Mouse (Mus musculus) C2C12 (cell line): ENCODE results near the gene Rab31. TPM values are rescaled to one million over a fixed set of nuclear protein-coding genes. Genes with fewer than 3 reads are reported as not detected.

Experiments used
- H3K27me3 ChIP-seq: one replicate; pipeline ENCODE4 v1.6.1; 2011; ENCODE audit not compliant: control insufficient read depth, insufficient read depth, insufficient read length
- H3K36me3 ChIP-seq: one replicate; pipeline ENCODE4 v1.6.1; 2011; ENCODE audit not compliant: control insufficient read depth, insufficient read depth
- H3K4me3 ChIP-seq: one replicate; pipeline ENCODE4 v1.5.1; 2011; ENCODE audit warnings: mild to moderate bottlenecking, control low read depth; ENCODE audit not compliant: poor library complexity, insufficient read depth, severe bottlenecking
- H3K79me2 ChIP-seq: one replicate; pipeline ENCODE4 v1.6.1; 2011; ENCODE audit not compliant: control insufficient read depth, insufficient read depth
- H3K79me3 ChIP-seq: one replicate; pipeline ENCODE4 v1.6.1; 2011; ENCODE audit warnings: low read depth, control low read depth
- H3ac ChIP-seq: one replicate; pipeline ENCODE3; 2011; ENCODE audit warnings: low read depth; ENCODE audit not compliant: control insufficient read depth, insufficient read length
- CEBPB ChIP-seq: IDR thresholded peaks from one replicate; pipeline ENCODE4 v1.6.1; 2011; ENCODE audit warnings: low read depth, mild to moderate bottlenecking, control low read depth, moderate library complexity
- CTCF ChIP-seq: IDR thresholded peaks from one replicate; pipeline ENCODE4 v1.5.1; 2011; ENCODE audit not compliant: control insufficient read depth, insufficient read depth, insufficient read length
- FOSL1 ChIP-seq: IDR thresholded peaks from one replicate; pipeline ENCODE4 v1.8.0; 2011; ENCODE audit warnings: mild to moderate bottlenecking, low read length; ENCODE audit not compliant: poor library complexity, insufficient read depth, severe bottlenecking
- MAX ChIP-seq: IDR thresholded peaks from one replicate; pipeline ENCODE4 v1.6.1; 2011; ENCODE audit warnings: mild to moderate bottlenecking, control low read depth
- MYOD1 ChIP-seq: IDR thresholded peaks from one replicate; pipeline ENCODE4 v1.6.1; 2011; ENCODE audit warnings: low read depth; ENCODE audit not compliant: control insufficient read depth, insufficient read length
- MYOG ChIP-seq: IDR thresholded peaks from one replicate; pipeline ENCODE4 v1.6.1; 2011; ENCODE audit not compliant: control insufficient read depth, insufficient read length; ENCODE audit errors: extremely low read depth
- USF1 ChIP-seq: IDR thresholded peaks from one replicate; pipeline ENCODE4 v1.6.1; 2011; ENCODE audit warnings: low read depth, mild to moderate bottlenecking, control low read depth, moderate library complexity
- polyA plus RNA-seq: library from polyadenylated mRNA; unstranded; fragments of >200 nt; fragmentation: generic; extraction: Trizol; gene quantifications from one replicate; pipeline ENCODE4 v1.2.1, GENCODE M21; 2012; ENCODE audit warnings: missing spikeins

Rab31 gene
- polyA plus RNA-seq, 1 experiment = 144 TPM

GRCm38 (mm10) chr17:65649175-65649493, 123.4 kb downstream of the Rab31 start:
- Histone ChIP-seq H3K79me2 (no peaks in the 10 kb centered on the region), H3K79me3 (no peaks in the 10 kb centered on the region), H3K36me3 (peaks cover 41% of the 10 kb centered on the region), H3K27me3 (no peaks in the 10 kb centered on the region), H3K4me3 (no peak overlapping the region), H3ac (no peak overlapping the region)
- TF ChIP-seq MYOG = no peak
- no peak for TF ChIP-seq CTCF
- no peak for TF ChIP-seq CEBPB
- no peak for TF ChIP-seq FOSL1
- TF ChIP-seq MYOD1 = no peak
- TF ChIP-seq MAX = no peak
- TF ChIP-seq USF1 = no peak

DNA sequence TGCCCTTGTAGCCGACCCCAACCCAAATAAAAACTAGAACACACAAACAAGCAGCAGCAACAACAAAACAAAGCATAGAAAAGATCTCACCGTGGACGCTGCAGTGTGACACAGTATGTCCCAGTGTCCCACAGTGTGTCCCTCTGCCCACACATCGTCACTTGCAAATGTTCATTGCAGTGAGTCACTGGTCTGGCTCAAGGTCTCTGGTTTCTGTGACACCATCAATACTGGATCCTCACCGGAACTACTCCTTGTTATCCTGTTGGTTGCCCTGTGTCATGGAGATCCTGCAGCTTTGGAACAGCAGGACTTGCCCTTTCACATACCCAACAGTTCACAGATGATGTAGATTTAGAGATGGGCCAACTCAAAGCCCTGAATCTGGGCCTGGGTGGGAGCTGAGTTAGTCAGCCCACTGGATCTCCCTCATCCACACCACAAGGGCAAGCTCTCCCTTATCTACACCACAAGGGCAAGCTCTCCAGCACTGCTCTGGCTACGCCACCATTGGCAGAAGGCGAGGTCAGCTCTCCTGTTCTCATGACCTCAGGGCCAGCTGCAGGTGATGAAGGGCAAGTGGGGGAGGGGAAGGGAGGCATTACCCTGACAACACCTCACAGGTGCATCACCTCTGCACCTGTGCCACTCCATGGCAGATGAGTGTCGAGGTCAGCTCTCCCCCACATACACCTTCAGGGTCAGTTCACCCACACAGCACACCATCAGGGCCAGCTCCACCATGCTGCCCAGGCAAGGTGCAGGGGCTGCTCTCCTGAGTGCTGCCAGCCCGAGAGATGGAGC, 124.0 kb downstream of the Rab31 start:
- TF ChIP-seq USF1 = no peak
- no peak for TF ChIP-seq MYOG
- TF ChIP-seq MAX = no peak
- TF ChIP-seq CEBPB = no peak
- no peak for TF ChIP-seq CTCF
- Histone ChIP-seq H3K79me2 (no peaks in the 10 kb centered on the region), H3ac (no peak overlapping the region), H3K36me3 (peaks cover 36% of the 10 kb centered on the region), H3K27me3 (no peaks in the 10 kb centered on the region), H3K79me3 (no peaks in the 10 kb centered on the region), H3K4me3 (no peak overlapping the region)

DNA sequence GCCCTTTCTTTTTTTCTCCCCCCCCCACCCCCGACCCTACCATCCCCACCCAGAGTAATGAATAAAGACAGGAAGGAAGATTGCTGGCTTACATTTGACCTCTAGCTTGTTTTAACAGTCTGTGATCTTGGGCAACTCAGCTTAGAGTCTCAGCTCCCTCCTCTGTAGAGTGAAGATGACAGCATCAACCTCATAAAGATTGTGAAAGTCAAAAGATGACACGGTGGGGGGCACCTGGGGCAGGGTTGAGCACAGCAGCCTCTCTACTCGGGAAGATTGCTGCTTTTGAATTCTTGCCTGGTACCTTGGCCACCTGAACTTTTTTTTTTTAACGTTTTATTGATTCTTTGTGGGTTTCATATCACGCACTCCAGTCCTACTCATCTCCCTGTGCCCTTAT, 124.6 kb downstream of the Rab31 start:
- Histone ChIP-seq H3ac (no peak overlapping the region), H3K4me3 (no peak overlapping the region), H3K79me3 (no peaks in the 10 kb centered on the region), H3K27me3 (no peaks in the 10 kb centered on the region), H3K36me3 (peaks cover 30% of the 10 kb centered on the region), H3K79me2 (no peaks in the 10 kb centered on the region)
- TF ChIP-seq FOSL1 (no peak), MYOD1 (no peak), CEBPB (no peak), CTCF (no peak), MYOG (no peak), MAX (no peak), USF1 (no peak)

- Histone ChIP-seq H3ac (no peak overlapping the region), H3K36me3 (peaks cover 23% of the 10 kb centered on the region), H3K4me3 (no peak overlapping the region), H3K27me3 (no peaks in the 10 kb centered on the region), H3K79me2 (no peaks in the 10 kb centered on the region), H3K79me3 (no peaks in the 10 kb centered on the region)
- TF ChIP-seq USF1 (no peak), CEBPB (no peak), MYOD1 (no peak), FOSL1 (no peak), CTCF (no peak), MAX (no peak), MYOG (no peak)
Measured at GRCm38 (mm10) chr17:65647226-65647625, 125.3 kb downstream of the Rab31 start.

DNA sequence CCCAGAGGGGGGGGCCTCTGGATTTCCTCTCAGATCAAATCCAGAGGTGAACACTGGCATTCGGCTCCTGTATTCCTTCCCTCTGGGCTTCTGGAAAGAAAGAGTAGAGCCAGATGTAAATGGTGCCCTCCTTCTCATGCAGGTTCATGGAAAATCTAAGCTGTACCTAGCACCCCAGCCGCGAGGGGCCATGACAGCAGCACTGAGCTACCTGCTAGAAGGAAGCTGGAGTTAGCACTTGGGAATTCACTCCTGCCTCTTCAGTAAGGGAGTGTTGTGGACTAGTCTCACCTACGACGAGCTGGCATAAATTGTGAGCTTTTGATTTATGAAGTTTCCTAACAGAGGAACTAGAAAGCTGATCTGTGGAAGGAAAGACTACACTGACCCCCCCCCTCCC, 129.0 kb downstream of the Rab31 start:
- no peak for TF ChIP-seq MYOD1
- TF ChIP-seq USF1 = no peak
- TF ChIP-seq MYOG = no peak
- no peak for TF ChIP-seq CEBPB
- H3K4me3 ChIP-seq = no peak overlapping the region

GRCm38 (mm10) chr17:65643051-65643521, 129.5 kb downstream of the Rab31 start:
- no peak for TF ChIP-seq CEBPB
- TF ChIP-seq USF1 = no peak
- no peaks in the 10 kb centered on the region for H3K36me3 ChIP-seq
- H3K79me3 ChIP-seq = no peaks in the 10 kb centered on the region
- no peaks in the 10 kb centered on the region for H3K27me3 ChIP-seq
- no peak overlapping the region for H3ac ChIP-seq
- no peak overlapping the region for H3K4me3 ChIP-seq
- no peaks in the 10 kb centered on the region for H3K79me2 ChIP-seq

More for the DNA sequence above, 129.0 kb downstream of the Rab31 start:
- Histone ChIP-seq H3K79me2 (no peaks in the 10 kb centered on the region), H3K36me3 (no peaks in the 10 kb centered on the region), H3K27me3 (no peaks in the 10 kb centered on the region), H3ac (no peak overlapping the region), H3K79me3 (no peaks in the 10 kb centered on the region)
